Mouse (Mus musculus) midbrain, embryonic 12.5 days (tissue): ENCODE results near the gene Dock1. TPM values are rescaled to one million over a fixed set of nuclear protein-coding genes. Genes with fewer than 3 reads are reported as not detected.
A peak's percentile ranks its signal among the peaks of the same experiment; 100 is the strongest.

ENCODE experiments used
- ATAC-seq: fragments of 200-750 bp; cut with Nextera tagmentation; 2 replicates; pipeline ENCODE4 v1.8.0; 2017; ENCODE audit warnings: low read depth, moderate TSS enrichment, moderate library complexity; ENCODE audit not compliant: low FRiP score
- H3K27ac ChIP-seq: fragments of 300-500 bp; sonication (generic); replicated peaks from 2 replicates; pipeline ENCODE4 v1.5.1; 2016; ENCODE audit warnings: mild to moderate bottlenecking
- H3K27me3 ChIP-seq: fragments of 300-500 bp; sonication (generic); 2 replicates; pipeline ENCODE4 v1.6.1; 2016; ENCODE audit warnings: mild to moderate bottlenecking
- H3K36me3 ChIP-seq: fragments of 300-500 bp; sonication (generic); 2 replicates; pipeline ENCODE4 v1.6.1; 2016
- H3K4me1 ChIP-seq: fragments of 300-500 bp; sonication (generic); 2 replicates; pipeline ENCODE4 v1.6.1; 2016
- H3K4me2 ChIP-seq: fragments of 300-500 bp; sonication (generic); replicated peaks from 2 replicates; pipeline ENCODE4 v1.6.1; 2016; ENCODE audit warnings: mild to moderate bottlenecking, moderate library complexity
- H3K4me3 ChIP-seq: fragments of 300-500 bp; sonication (generic); 2 replicates; pipeline ENCODE4 v1.5.1; 2016; ENCODE audit warnings: mild to moderate bottlenecking
- H3K9ac ChIP-seq: fragments of 300-500 bp; sonication (generic); replicated peaks from 2 replicates; pipeline ENCODE4 v1.6.1; 2016; ENCODE audit warnings: mild to moderate bottlenecking, moderate library complexity
- H3K9me3 ChIP-seq: fragments of 300-500 bp; sonication (generic); 2 replicates; pipeline ENCODE4 v1.6.1; 2016; ENCODE audit warnings: mild to moderate bottlenecking
- WGBS: fragments of 180-500 bp; shearing (Covaris S2); methylation state at CpG from one replicate; pipeline ENCODE4 v1.1.7; 2016; 5-methylcytosine and 5-hydroxymethylcytosine counted together
- polyA plus RNA-seq: library from polyadenylated mRNA; unstranded; fragments of >200 nt; fragmentation: Nextera tagmentation; extraction: Ambion mirVana; gene quantifications from 2 replicates; pipeline ENCODE4 v1.2.1, GENCODE M21; 2016

Dock1 gene
- polyA plus RNA-seq, 1 experiment from 2014 or later, result 18.4 TPM

GRCm38 (mm10) chr7:135144731-135145130 is 474.3 kb downstream of the Dock1 start:
- Histone ChIP-seq H3K9me3 (0 out of 2 replicates have a peak, but pooled peaks cover 4% of the 10 kb centered on the region), H3K4me3 (no peak overlapping the region), H3K4me1 (no peaks in the 10 kb centered on the region; the same call in 1 of the 2 replicates), H3K27me3 (peaks cover 12% of the 10 kb centered on the region), H3K9ac (no peak overlapping the region), H3K36me3 (no peaks in the 10 kb centered on the region), H3K27ac (no peak overlapping the region), H3K4me2 (no peak overlapping the region)
- WGBS, result 92% methylated on average over 4 of the region's 4 CpGs
- ATAC-seq, result no peak

GRCm38 (mm10) chr7:135150926-135151325 is 480.5 kb downstream of the Dock1 start:
- 90% methylated on average over 2 of the region's 2 CpGs for WGBS
- no peak overlapping the region for H3K4me2 ChIP-seq

GRCm38 (mm10) chr7:135157571-135157970 is 487.1 kb downstream of the Dock1 start:
- no peak overlapping the region for H3K27ac ChIP-seq
- H3K4me2 ChIP-seq, result no peak overlapping the region
- H3K4me1 ChIP-seq, result no peaks in the 10 kb centered on the region; the same call in 1 of the 2 replicates
- no peaks in the 10 kb centered on the region for H3K27me3 ChIP-seq
- ATAC-seq, result no peak
- H3K9ac ChIP-seq, result no peak overlapping the region
- H3K9me3 ChIP-seq, result no peaks in the 10 kb centered on the region
- no peak overlapping the region for H3K4me3 ChIP-seq
- no peaks in the 10 kb centered on the region for H3K36me3 ChIP-seq
- WGBS, result 87% methylated on average over 5 of the region's 5 CpGs

More at GRCm38 (mm10) chr7:135150926-135151325, 480.5 kb downstream of the Dock1 start:
- Histone ChIP-seq H3K36me3 (no peaks in the 10 kb centered on the region), H3K9me3 (0 out of 2 replicates have a peak, but pooled peaks cover 4% of the 10 kb centered on the region), H3K27me3 (0 out of 2 replicates have a peak, but pooled peaks cover 3% of the 10 kb centered on the region), H3K9ac (no peak overlapping the region), H3K4me3 (no peak overlapping the region), H3K27ac (no peak overlapping the region), H3K4me1 (no peaks in the 10 kb centered on the region)
- no peak for ATAC-seq

GRCm38 (mm10) chr7:135158381-135158780 is 487.9 kb downstream of the Dock1 start:
- Histone ChIP-seq H3K4me3 (no peak overlapping the region), H3K27ac (no peak overlapping the region), H3K9ac (no peak overlapping the region), H3K36me3 (no peaks in the 10 kb centered on the region), H3K9me3 (no peaks in the 10 kb centered on the region), H3K4me2 (no peak overlapping the region), H3K4me1 (no peaks in the 10 kb centered on the region; the same call in 1 of the 2 replicates), H3K27me3 (no peaks in the 10 kb centered on the region)
- no peak for ATAC-seq
- WGBS, result 94% methylated on average over 10 of the region's 10 CpGs

- Histone ChIP-seq H3K9ac (no peak overlapping the region), H3K4me1 (no peaks in the 10 kb centered on the region; the same call in 1 of the 2 replicates), H3K4me3 (no peak overlapping the region), H3K36me3 (no peaks in the 10 kb centered on the region), H3K27me3 (no peaks in the 10 kb centered on the region), H3K4me2 (no peak overlapping the region), H3K27ac (no peak overlapping the region), H3K9me3 (no peaks in the 10 kb centered on the region)
- no peak for ATAC-seq
- WGBS, result 91% methylated on average over 4 of the region's 4 CpGs
Measured at GRCm38 (mm10) chr7:135159606-135160005, 489.2 kb downstream of the Dock1 start.

GRCm38 (mm10) chr7:135165155-135165554 is 494.7 kb downstream of the Dock1 start:
- H3K4me1 ChIP-seq, result no peaks in the 10 kb centered on the region

GRCm38 (mm10) chr7:135169936-135170335 is 499.5 kb downstream of the Dock1 start:
- no peak overlapping the region for H3K4me3 ChIP-seq
- ATAC-seq, result no peak
- H3K27ac ChIP-seq, result no peak overlapping the region
- no peak overlapping the region for H3K9ac ChIP-seq
- no peak overlapping the region for H3K4me2 ChIP-seq
- H3K9me3 ChIP-seq, result no peaks in the 10 kb centered on the region
- H3K4me1 ChIP-seq, result no peaks in the 10 kb centered on the region
- 0 out of 2 replicates have a peak, but pooled peaks cover 7% of the 10 kb centered on the region for H3K36me3 ChIP-seq
- no peaks in the 10 kb centered on the region for H3K27me3 ChIP-seq
- 64% methylated on average over 4 of the region's 4 CpGs for WGBS

More at GRCm38 (mm10) chr7:135165155-135165554, 494.7 kb downstream of the Dock1 start:
- 0 out of 2 replicates have a peak, but pooled peaks cover 7% of the 10 kb centered on the region for H3K36me3 ChIP-seq
- H3K9ac ChIP-seq, result no peak overlapping the region
- ATAC-seq, result peak; percentile 41; the same call in 1 of the 2 replicates
- WGBS, result 35% methylated on average over 3 of the region's 3 CpGs
- H3K27ac ChIP-seq, result no peak overlapping the region
- no peak overlapping the region for H3K4me3 ChIP-seq
- no peaks in the 10 kb centered on the region for H3K27me3 ChIP-seq
- H3K4me2 ChIP-seq, result no peak overlapping the region
- no peaks in the 10 kb centered on the region for H3K9me3 ChIP-seq

GRCm38 (mm10) chr7:135172219-135172618 is 501.8 kb downstream of the Dock1 start:
- H3K9ac ChIP-seq, result no peak overlapping the region
- H3K36me3 ChIP-seq, result 0 out of 2 replicates have a peak, but pooled peaks cover 7% of the 10 kb centered on the region
- no peak for ATAC-seq
- no peak overlapping the region for H3K4me2 ChIP-seq
- no peak overlapping the region for H3K27ac ChIP-seq
- H3K4me3 ChIP-seq, result no peak overlapping the region
- H3K27me3 ChIP-seq, result no peaks in the 10 kb centered on the region
- H3K9me3 ChIP-seq, result no peaks in the 10 kb centered on the region
- H3K4me1 ChIP-seq, result no peaks in the 10 kb centered on the region
- WGBS, result 70% methylated on average over 9 of the region's 9 CpGs

- 91% methylated on average over 3 of the region's 3 CpGs for WGBS
- Histone ChIP-seq H3K27me3 (no peaks in the 10 kb centered on the region), H3K27ac (no peak overlapping the region), H3K4me1 (no peaks in the 10 kb centered on the region), H3K36me3 (no peaks in the 10 kb centered on the region), H3K4me3 (no peak overlapping the region), H3K9ac (no peak overlapping the region), H3K4me2 (no peak overlapping the region), H3K9me3 (no peaks in the 10 kb centered on the region)
- no peak for ATAC-seq
Measured at GRCm38 (mm10) chr7:135194190-135194589, 523.7 kb downstream of the Dock1 start.

- 96% methylated on average over 2 of the region's 2 CpGs for WGBS
- Histone ChIP-seq H3K9me3 (no peaks in the 10 kb centered on the region), H3K36me3 (no peaks in the 10 kb centered on the region), H3K9ac (no peak overlapping the region), H3K4me1 (no peaks in the 10 kb centered on the region), H3K27ac (no peak overlapping the region), H3K27me3 (no peaks in the 10 kb centered on the region), H3K4me2 (no peak overlapping the region), H3K4me3 (no peak overlapping the region)
- no peak for ATAC-seq
Measured at GRCm38 (mm10) chr7:135195631-135196030, 525.2 kb downstream of the Dock1 start.

GRCm38 (mm10) chr7:135196828-135197227 is 526.4 kb downstream of the Dock1 start:
- Histone ChIP-seq H3K27me3 (no peaks in the 10 kb centered on the region), H3K36me3 (no peaks in the 10 kb centered on the region), H3K4me3 (no peak overlapping the region), H3K9ac (no peak overlapping the region), H3K9me3 (no peaks in the 10 kb centered on the region), H3K4me2 (no peak overlapping the region), H3K27ac (no peak overlapping the region), H3K4me1 (no peaks in the 10 kb centered on the region)
- WGBS, result 91% methylated on average over 10 of the region's 10 CpGs
- ATAC-seq, result no peak

GRCm38 (mm10) chr7:135203920-135204319 is 533.5 kb downstream of the Dock1 start:
- no peaks in the 10 kb centered on the region for H3K9me3 ChIP-seq
- H3K36me3 ChIP-seq, result no peaks in the 10 kb centered on the region
- no peaks in the 10 kb centered on the region for H3K27me3 ChIP-seq
- H3K4me3 ChIP-seq, result no peak overlapping the region
- no peak for ATAC-seq
- no peak overlapping the region for H3K4me2 ChIP-seq
- no peaks in the 10 kb centered on the region for H3K4me1 ChIP-seq
- H3K9ac ChIP-seq, result no peak overlapping the region
- no peak overlapping the region for H3K27ac ChIP-seq

GRCm38 (mm10) chr7:135205111-135205510 is 534.7 kb downstream of the Dock1 start:
- Histone ChIP-seq H3K27ac (no peak overlapping the region), H3K4me2 (no peak overlapping the region), H3K4me1 (no peaks in the 10 kb centered on the region), H3K9me3 (no peaks in the 10 kb centered on the region), H3K4me3 (no peak overlapping the region), H3K36me3 (no peaks in the 10 kb centered on the region), H3K27me3 (no peaks in the 10 kb centered on the region), H3K9ac (no peak overlapping the region)
- 81% methylated on average over 5 of the region's 5 CpGs for WGBS
- ATAC-seq, result no peak
